Mouse (Mus musculus): Measurements from ENCODE around the gene Fcrl6.
A peak's percentile ranks its signal among the peaks of the same experiment; 100 is the strongest.

Fcrl6 gene

GRCm38 (mm10) chr1:172602326-172602725 lies at the start of gene Fcrl6:
Fcrl6 (minus strand) TSS chr1:172602551.
- DNase-seq, result no peak

- no peak for DNase-seq
These were observed 49.1 kb upstream of the Fcrl6 start for GRCm38 (mm10) chr1:172651288-172651987.

GRCm38 (mm10) chr1:172650519-172651287 lies 48.4 kb upstream of the Fcrl6 start:
- peak in 1 of 2 experiments; percentile 36 for DNase-seq

DNA sequence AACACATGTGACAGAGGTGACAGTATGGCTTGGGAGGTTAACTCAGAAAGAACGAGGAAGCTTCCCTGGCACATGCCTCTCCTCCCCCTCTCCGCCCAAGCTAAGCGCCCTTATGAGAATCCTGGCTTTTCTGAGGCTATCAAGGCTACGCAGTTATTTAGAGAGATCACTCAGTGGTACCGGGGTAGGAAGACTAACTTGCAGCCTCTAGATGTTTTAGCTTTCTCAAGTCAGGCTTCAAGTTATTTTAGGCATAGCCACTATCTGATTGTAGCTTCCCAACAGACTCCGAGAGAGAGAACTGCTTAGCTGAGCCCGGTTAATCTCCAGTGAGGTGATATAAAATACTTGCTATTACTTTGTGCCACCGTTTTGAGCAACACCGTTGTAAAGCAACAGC lies 47.0 kb upstream of the Fcrl6 start:
- no peak for DNase-seq

DNA sequence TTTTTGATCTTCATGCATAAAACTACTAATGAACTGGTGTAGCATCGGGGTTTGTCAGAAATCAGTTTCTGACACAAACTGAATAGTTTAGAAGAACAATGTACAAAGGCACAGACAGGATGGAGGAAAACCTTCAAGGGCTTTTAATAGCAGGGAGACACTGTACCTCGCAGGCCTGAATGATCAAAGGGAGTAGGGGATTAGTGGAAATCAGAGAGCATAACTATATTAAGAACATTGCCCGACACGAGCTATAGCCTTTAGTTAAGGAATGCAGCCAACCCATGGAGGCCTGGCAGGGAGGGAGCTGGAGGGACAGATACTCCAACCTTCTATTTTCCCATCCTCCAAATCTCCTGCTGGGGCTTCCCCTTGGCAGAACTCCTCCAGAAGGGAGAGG lies 44.9 kb upstream of the Fcrl6 start:
- no peak for DNase-seq

DNA sequence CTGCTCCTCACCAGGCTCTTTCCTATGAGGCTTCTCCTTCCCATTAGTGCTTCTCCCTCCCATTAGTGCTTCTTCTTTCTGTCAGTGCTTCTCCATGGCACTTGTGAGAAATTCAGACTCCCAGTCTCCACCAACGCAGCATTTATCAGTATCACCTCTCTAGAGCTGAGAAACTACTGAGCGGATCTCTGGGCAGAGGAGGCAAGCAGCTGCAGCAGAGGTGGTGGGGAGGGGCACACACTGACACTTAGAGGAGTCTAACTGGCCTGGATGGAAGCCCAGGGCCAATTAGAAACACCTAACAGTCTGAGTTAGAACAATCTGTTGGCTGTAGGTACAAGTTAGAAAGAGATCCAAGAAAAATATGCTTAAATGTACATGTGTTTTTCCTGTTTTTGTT lies 36.4 kb upstream of the Fcrl6 start:
- DNase-seq, result peak; percentile 38 to 44

GRCm38 (mm10) chr1:172637801-172638200 lies 35.5 kb upstream of the Fcrl6 start:
- DNase-seq, result no peak

- no peak for DNase-seq
These were observed 33.9 kb upstream of the Fcrl6 start for GRCm38 (mm10) chr1:172636266-172636665.

- DNase-seq, result peak in 1 of 2 experiments; percentile 44
These were observed 32.9 kb upstream of the Fcrl6 start for GRCm38 (mm10) chr1:172635258-172635657.

DNA sequence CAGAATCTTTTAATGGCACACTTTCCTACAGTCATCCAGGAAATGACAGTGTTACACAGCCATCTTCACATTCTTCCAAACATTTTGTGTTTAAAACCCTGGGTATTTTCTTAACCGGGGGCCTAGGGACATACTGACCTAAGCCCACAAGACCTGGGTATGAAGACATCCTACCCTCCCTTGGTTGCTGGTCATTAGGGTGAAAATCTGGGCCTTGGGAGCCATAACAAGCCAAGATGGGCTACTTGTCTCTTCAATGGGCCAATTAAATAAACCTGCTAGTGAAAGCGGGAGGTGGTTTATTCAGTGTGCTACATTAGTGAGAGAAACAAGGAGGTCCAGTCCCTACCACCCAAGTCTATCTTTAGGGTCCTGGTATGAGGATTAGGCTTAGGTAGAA lies 31.8 kb upstream of the Fcrl6 start:
- no peak for DNase-seq

DNA sequence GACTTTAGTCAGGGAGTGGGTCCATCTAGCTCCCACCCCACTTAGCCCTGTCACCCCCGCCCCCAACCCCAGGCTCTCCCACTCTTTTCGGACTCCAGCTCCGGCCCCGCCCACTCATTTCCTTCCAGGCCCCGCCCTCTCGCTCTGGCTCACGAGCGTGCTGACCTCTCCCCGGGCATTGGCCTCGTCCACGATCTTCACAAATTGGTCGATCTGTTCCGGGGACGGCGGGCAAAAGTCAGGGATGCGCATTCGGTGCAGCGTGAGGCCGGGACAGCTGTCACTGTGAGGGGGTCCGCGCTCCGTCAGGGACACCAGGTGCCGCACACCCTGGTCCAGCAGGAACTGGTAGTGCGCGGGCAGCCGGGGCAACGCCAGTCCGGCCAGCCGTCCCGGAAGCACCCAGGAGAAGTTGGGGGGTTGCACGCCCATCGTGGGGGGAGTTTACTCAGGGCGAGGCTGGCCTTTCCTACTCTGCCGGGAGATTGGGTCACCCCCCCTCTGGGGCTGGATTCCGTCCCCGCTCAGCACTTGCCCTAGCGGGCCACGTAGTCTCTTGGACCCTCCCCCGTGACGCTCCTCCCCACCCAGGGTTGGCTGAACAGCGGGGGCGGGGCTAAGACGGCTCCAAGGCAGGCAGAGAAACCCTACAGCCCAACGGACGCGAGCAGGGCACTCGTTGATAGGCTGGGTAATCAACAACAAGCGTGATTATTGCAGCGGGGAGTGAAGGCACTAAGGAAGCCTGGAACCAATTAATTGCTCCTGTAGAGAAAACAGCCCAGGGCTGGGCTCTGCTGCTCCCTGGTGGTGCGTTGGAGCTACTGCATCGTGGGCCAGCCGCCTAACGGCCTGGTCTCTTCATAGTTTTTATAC lies 30.3 kb upstream of the Fcrl6 start, which contains the start of gene Dusp23:
Gene Dusp23, minus strand, starts transcription at position 512 of the 876 bp plus-strand sequence.
- peak; percentile 98 to 99 for DNase-seq

- DNase-seq, result no peak
These were observed 29.4 kb upstream of the Fcrl6 start for GRCm38 (mm10) chr1:172631721-172632120.

GRCm38 (mm10) chr1:172629831-172630230 lies 27.5 kb upstream of the Fcrl6 start:
- DNase-seq, result no peak

- DNase-seq, result no peak
These were observed 24.0 kb upstream of the Fcrl6 start for GRCm38 (mm10) chr1:172626306-172626705.

- no peak for DNase-seq
These were observed 21.7 kb upstream of the Fcrl6 start for GRCm38 (mm10) chr1:172624081-172624480.

- DNase-seq, result no peak
These were observed 21.2 kb upstream of the Fcrl6 start for GRCm38 (mm10) chr1:172623599-172623998.

- peak; percentile 64 to 69 for DNase-seq
These were observed 16.9 kb upstream of the Fcrl6 start for GRCm38 (mm10) chr1:172619235-172619634.

DNA sequence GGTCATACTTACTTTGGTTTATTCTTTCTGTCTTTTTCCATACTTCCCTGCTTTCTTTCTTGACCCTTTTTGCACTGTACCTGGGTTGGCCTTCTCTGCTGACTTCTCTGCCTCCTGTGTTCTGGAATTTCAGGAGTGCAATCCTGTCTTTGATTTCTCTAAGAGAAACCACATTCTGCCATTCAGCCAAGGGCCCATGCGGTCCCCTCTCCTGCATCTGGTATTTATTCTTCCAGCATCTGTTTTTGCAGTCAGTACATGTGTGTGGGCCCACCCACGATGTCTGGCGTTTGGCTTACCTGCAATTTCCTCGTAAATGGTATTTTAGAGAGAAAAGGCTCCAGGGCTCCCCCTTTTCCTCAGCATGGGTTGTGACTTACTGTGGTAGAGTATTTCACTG lies 15.8 kb upstream of the Fcrl6 start:
- DNase-seq, result no peak

DNA sequence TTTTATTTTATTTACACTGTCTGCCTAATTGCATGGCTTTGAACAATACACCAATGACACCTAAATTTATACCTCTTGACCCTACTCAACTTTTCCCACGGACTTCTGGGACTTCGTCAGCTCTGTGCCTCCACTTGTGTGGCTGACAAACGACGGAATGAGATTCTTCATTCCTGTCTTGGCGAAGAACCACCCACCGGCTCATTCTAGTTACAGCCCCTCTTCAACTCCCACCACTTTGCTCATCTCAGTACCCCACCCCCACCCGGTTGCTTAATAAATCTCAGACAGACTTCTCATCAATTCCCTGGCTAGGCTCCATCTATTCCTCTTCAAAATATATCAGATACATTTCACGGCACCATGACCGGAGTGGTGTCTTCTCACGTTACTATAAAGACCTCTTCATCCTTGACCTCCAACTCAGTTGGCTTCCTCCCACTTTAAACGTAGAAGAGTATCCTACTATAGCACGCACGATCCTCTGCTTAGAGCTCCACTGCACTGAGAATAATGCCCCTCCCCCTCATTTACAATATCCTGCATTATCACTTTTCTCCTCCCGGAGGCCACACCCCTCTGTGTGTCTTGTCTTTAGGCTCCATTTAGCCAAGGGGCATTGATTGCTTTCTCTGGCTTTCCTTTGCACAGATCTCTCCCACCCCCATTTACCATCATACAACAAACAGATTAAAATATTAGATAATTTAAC lies 15.2 kb upstream of the Fcrl6 start:
- no peak for DNase-seq

DNA sequence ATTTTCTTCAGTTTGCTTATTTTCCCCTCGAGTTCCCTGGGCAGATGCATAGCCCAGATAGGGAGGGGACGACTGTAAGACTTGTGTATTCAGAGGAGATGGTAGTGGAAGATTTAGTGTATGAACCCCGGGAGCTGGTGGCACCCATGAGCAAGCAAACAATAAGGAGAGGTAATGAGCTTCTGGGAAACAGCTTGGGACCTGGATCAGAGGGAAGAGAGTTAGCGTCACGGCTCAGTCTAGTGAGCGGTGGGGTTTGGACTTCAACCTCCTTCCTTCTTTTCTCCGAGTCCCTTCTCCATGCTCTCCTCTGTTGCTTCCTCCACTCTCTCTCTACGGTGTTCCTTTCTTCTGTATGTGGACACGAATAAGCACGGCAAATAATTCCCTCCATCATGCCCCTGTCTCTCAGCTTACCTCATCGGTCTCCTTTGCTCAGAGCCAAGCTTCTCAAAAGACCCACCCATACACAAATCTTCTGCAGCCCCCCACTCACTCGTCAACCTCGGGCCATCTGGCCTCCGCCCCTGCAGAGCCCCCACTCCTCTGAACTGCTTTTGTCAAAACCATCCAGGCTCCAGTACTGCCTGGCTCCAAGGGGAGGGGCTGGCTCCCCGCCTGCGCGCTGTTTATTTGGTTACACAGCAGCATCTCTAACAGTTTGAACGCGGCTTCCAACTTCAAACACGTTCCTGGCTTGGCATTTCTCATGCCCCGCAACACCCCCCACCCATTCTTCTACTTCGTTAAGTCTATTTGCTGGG lies 14.4 kb upstream of the Fcrl6 start:
- no peak for DNase-seq

- DNase-seq, result no peak
These were observed 13.1 kb upstream of the Fcrl6 start for GRCm38 (mm10) chr1:172615412-172615811.

GRCm38 (mm10) chr1:172614654-172615053 lies 12.3 kb upstream of the Fcrl6 start:
- DNase-seq, result no peak

Measured in lung, adult 18-20 months (tissue).